Mouse (Mus musculus): ENCODE results near the gene Lars2. TPM values are rescaled to one million over a fixed set of nuclear protein-coding genes. Genes with fewer than 3 reads are reported as not detected.

The Lars2 gene
- polyA plus RNA-seq, 1 experiment from 2014 or later = 1,378 TPM

DNA sequence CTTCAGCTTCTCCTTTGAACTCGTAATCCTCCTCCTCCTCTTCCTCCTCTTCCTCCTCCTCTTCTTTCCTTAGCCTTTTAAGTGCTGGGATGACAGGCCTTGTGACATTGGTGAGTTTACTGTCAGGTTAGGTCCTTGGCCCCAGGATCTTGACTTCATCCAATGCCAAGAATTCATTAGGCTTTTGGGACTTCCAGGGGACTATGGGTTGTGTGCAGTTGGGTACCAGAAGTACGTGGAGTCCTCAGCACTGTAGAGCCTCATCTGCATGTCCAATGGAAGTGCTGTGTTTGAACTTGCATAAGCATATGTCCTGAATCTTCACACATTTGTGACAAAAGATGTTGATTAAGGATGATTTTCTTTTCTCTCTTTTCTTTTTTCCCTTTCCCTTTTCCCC is 142.3 kb downstream of the Lars2 start:
- no peak overlapping the region for H3K9ac ChIP-seq (ENCODE audit: low read length)
- H3K27me3 ChIP-seq (ENCODE audit: control insufficient read depth, insufficient read depth, low read length) = no peaks in the 10 kb centered on the region
- 85% methylated on average over 2 of the region's 2 CpGs for WGBS
- no peak overlapping the region for H3K4me2 ChIP-seq (ENCODE audit: low read length)
- peaks cover 38% of the 10 kb centered on the region for H3K36me3 ChIP-seq (ENCODE audit: control insufficient read depth, insufficient read depth, low read length)
- peaks cover 7 to 32% of the 10 kb centered on the region in 2 experiments for H3K4me1 ChIP-seq (ENCODE audit: control insufficient read depth in 2 of 2, insufficient read depth in 2 of 2, low read length in 2 of 2)
- H3K27ac ChIP-seq (replicated peaks in 1 of 2; ENCODE audit: control insufficient read depth in 1 of 2, insufficient read depth in 1 of 2, low read depth in 2 of 2, low read length in 2 of 2) = no peak overlapping the region
- H3K4me3 ChIP-seq (ENCODE audit: control insufficient read depth in 1 of 2, insufficient read depth in 1 of 2, low read depth in 1 of 2, low read length in 2 of 2) = no peak overlapping the region
- H3K9me3 ChIP-seq (ENCODE audit: control insufficient read depth, low read length) = no peaks in the 10 kb centered on the region
- no peak for ATAC-seq (ENCODE audit: insufficient number of reproducible peaks, insufficient read depth, low FRiP score, low read depth)

DNA sequence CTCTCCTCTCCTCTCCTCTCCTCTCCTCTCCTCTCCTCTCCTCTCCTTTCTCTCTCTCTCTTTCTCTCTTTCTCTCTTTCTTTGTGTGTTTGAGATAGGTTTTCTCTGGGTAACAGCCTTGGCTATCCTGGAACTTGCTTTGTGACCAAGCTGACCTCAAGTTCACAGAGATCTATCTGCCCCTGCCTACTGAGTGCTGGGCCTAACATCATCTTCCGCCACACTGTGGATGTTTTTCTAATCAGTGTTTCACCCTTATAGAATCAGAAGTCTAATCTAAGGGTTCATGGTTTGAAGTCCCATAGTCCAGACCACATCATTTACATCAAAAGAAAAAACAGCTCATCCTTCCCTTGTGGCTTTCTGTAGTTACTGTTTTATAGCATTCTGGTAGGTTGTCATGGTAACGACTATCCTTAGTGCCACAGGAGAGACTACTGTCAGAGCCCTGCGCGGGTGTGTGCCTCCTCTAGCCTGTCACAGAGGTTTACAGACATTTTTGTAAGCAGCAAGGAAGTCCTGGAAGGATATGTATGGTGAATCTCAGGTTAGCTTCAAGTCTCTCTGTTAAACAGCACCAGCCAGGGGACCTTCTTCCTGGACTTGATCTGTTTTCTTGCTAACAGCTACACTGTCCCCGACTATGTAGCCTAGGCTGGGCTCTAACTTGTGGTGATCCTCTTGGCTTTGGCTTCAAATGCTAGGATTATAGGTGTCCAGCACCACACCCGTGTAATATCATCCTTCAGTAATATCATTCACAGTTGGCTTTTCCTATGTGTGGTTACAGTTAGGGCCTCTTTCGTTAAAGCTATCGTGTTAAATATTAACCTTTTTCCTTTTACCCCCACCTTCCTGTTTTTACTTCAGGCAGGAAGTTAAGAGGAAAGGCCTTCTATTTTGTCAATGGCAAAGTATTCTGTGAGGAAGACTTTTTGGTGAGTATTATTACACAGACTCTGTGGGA is 143.2 kb downstream of the Lars2 start:
- no peak for ATAC-seq (ENCODE audit: insufficient number of reproducible peaks, insufficient read depth, low FRiP score, low read depth)
- Histone ChIP-seq H3K27me3 (ENCODE audit: control insufficient read depth, insufficient read depth, low read length) (no peaks in the 10 kb centered on the region), H3K4me3 (ENCODE audit: control insufficient read depth in 1 of 2, insufficient read depth in 1 of 2, low read depth in 1 of 2, low read length in 2 of 2) (no peak overlapping the region), H3K9me3 (ENCODE audit: control insufficient read depth, low read length) (no peaks in the 10 kb centered on the region), H3K4me1 (ENCODE audit: control insufficient read depth in 2 of 2, insufficient read depth in 2 of 2, low read length in 2 of 2) (peaks cover 5 to 23% of the 10 kb centered on the region in 2 experiments; a peak in 3 of 4 replicates), H3K4me2 (ENCODE audit: low read length) (no peak overlapping the region), H3K9ac (ENCODE audit: low read length) (no peak overlapping the region), H3K36me3 (ENCODE audit: control insufficient read depth, insufficient read depth, low read length) (peaks cover 38% of the 10 kb centered on the region), H3K27ac (replicated peaks in 1 of 2; ENCODE audit: control insufficient read depth in 1 of 2, insufficient read depth in 1 of 2, low read depth in 2 of 2, low read length in 2 of 2) (0 out of 4 replicates have a peak overlapping the region, but pooled peaks of 1 of the 2 experiments have one; percentile 24)
- 77% methylated on average over 8 of the region's 8 CpGs for WGBS

- Histone ChIP-seq H3K36me3 (ENCODE audit: control insufficient read depth, insufficient read depth, low read length) (peaks cover 42% of the 10 kb centered on the region), H3K9ac (ENCODE audit: low read length) (no peak overlapping the region), H3K4me1 (ENCODE audit: control insufficient read depth in 2 of 2, insufficient read depth in 2 of 2, low read length in 2 of 2) (peaks cover 2 to 14% of the 10 kb centered on the region in 2 experiments; a peak in 3 of 4 replicates), H3K27ac (replicated peaks in 1 of 2; ENCODE audit: control insufficient read depth in 1 of 2, insufficient read depth in 1 of 2, low read depth in 2 of 2, low read length in 2 of 2) (no peak overlapping the region), H3K9me3 (ENCODE audit: control insufficient read depth, low read length) (no peaks in the 10 kb centered on the region), H3K4me3 (ENCODE audit: control insufficient read depth in 1 of 2, insufficient read depth in 1 of 2, low read depth in 1 of 2, low read length in 2 of 2) (no peak overlapping the region), H3K4me2 (ENCODE audit: low read length) (no peak overlapping the region), H3K27me3 (ENCODE audit: control insufficient read depth, insufficient read depth, low read length) (no peaks in the 10 kb centered on the region)
- WGBS = 80% methylated on average over 5 of the region's 5 CpGs
- ATAC-seq (ENCODE audit: insufficient number of reproducible peaks, insufficient read depth, low FRiP score, low read depth) = no peak
Measured at GRCm38 (mm10) chr9:123510926-123511325, 144.2 kb downstream of the Lars2 start.

Other genes starting within 250 kb of the Lars2 start
- gene Clec3b, start 216.0 kb upstream of the Lars2 start, polyA plus RNA-seq (2014; fragmentation: Nextera tagmentation; extraction: Ambion mirVana) = not detected in 2 replicates
- 0.14 TPM in 1 of 2 replicates, not detected in the other for gene Cdcp1, start 150.9 kb upstream of the Lars2 start, polyA plus RNA-seq (2014; fragmentation: Nextera tagmentation; extraction: Ambion mirVana)
- 6.6 and 7.2 TPM in 2 replicates for gene Tmem158, start 106.2 kb upstream of the Lars2 start, polyA plus RNA-seq (2014; fragmentation: Nextera tagmentation; extraction: Ambion mirVana)
- 50.9 and 56.0 TPM in 2 replicates for gene Limd1, start 111.8 kb downstream of the Lars2 start, polyA plus RNA-seq (2014; fragmentation: Nextera tagmentation; extraction: Ambion mirVana)
- gene Sacm1l, start 162.8 kb downstream of the Lars2 start, polyA plus RNA-seq (2014; fragmentation: Nextera tagmentation; extraction: Ambion mirVana) = 46.2 and 48.2 TPM in 2 replicates

Data from heart, embryonic 14.5 days (tissue).